Mouse (Mus musculus) c-Kit-positive CD71-positive TER-119-positive erythroid progenitor cells, embryonic 14.5 days (primary cell): Measurements from ENCODE around the gene Evi5.

ENCODE experiments used
- DNase-seq: peaks from one replicate; pipeline ENCODE4 v3.0.0-alpha.2; 2013; ENCODE audit warnings: low spot score

The Evi5 gene

DNA sequence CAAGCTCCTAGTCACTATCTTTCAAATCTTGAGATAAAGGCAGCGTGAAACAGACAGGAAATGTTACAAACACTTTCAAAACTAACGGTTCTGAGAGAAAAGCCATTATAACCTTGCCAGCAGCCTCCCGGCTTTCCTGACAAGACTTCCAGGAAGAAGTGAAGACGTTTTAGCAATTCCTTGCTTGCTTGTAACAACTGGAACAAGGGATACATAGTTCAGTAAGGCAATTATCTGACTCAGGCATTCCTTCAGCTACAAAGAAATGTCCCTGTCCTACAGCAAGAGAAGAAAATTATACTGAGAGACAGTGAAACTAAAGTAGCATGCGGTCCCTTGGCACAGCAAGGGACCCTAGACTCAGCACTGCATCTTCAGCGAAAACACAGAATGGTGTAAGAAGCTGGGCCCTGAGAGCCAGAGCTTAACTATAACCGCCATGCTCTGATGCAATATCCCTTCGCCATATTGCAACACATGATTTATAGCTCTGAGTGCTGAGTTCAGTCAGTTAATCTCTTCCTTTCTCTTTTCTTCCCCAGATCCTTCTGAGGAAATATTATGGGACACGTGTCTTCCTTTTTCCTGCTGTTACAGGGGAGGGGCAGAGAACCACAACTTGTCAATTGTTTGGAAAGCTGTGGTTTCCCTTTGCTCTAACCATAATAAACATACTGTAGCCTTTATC is 125.5 kb downstream of the Evi5 start:
- no peak for DNase-seq

DNA sequence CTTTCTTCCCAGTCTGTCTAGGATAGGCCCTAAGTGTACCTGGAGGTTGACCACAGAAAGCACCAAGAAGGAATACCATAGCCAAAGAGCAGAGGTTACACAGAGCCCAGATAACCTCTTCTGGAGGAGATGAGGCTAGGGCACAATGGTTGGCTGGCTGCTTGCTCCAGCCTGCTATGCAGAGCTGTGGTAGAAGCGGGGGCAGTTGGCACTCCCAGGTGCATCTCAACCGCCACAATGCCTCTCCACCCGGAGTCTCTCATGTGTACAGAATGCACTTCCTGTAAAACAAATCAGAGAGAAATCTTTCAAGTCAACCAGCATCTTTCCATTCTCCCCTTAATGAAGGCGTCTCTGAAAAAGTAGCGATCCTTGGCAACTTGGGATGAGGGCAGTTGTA is 135.9 kb downstream of the Evi5 start:
- DNase-seq = no peak

DNA sequence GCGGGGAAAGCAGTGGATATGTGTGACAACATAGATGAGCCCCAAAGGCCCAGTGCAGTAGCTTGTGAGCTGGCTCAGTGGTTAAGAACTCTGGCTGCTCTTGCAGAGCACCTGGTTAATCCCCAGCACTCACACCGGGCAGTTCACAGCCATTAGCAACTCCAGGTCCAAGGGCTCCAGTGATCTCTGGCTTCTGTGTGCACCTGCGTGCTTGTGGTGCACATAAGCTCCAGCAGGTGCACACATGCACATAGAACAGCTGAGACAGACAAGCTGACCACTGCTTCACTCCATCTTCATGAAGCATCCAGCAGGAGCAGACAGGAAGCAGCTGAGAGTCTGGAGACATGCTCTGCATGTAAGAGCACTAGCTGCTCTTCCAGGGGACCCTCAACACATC is 136.6 kb downstream of the Evi5 start:
- no peak for DNase-seq

DNA sequence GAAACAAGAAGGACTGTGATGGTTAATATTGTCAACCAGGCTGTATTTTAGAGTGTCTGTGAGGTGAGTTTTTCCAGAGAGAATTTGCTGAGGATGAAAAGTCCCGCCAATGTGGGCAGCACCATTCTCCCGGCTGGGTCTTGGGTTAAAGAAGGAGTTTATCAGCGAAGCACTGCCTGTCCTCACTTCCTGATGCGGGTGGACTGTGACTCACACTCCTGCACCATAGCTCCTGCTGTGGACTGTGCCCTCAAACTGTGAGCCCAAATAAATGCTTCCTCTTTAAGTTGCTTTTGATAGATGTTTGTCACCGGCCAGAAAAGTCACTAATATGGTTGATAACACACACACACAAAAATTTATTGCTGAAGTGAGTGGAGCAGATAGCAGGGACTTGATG is 138.7 kb downstream of the Evi5 start:
- no peak for DNase-seq

DNA sequence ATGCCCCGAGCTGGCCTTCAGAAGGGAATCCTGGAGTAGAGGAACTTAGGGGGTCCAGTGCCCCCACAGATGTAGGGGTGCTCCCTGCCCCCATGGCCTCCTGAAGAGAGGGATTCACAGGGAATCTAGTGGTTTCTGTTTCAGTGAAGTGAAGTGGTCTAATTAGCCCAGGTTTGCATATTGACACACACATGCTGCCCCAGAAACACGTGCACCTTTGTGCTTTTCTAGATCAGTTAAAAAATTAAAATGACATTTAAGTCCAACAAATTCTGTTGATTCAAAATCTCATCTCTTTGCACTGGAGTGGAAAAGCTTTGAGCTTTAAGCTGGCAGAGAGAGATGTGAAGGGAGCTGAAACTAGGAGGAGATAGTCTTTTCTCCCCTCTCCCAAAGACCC is 143.1 kb downstream of the Evi5 start:
- DNase-seq = no peak

DNA sequence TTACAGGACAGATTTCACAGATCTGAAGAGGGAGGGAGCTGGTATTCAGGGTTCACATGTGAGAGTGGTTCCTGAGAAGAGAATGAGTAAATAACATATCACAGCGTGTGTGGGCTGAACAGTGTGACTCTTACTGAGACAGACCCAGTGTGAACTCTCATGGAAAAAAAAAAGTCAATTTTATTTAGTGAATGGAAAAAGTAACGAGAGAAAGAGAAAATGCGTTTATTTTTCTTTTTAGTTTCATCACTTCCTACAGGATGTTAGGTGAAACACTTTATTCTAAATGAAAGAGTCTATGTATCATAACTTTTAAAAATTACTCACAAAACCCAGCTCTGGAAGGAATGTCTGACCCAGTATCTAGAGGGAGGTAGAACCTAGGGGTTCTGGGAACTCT is 143.5 kb downstream of the Evi5 start:
- no peak for DNase-seq

DNA sequence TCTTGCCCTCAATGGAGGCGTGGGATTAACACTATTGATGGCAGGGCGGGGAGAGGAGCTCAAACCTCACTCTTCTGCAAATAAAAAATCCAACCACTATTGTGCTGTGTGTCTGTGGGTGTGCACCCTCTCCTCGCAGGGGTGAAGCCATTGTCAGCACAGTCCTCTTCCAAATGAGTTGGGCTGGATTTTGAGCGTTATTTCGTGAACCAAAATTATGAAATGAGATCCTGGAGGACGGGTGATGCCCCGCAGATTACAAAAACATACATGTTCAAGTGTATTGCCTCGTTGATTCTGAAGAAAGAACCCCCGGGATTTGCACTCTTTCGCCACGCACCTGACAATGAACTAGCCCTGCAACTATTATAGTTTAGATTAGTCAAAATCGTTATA is 147.9 kb downstream of the Evi5 start:
- no peak for DNase-seq

DNA sequence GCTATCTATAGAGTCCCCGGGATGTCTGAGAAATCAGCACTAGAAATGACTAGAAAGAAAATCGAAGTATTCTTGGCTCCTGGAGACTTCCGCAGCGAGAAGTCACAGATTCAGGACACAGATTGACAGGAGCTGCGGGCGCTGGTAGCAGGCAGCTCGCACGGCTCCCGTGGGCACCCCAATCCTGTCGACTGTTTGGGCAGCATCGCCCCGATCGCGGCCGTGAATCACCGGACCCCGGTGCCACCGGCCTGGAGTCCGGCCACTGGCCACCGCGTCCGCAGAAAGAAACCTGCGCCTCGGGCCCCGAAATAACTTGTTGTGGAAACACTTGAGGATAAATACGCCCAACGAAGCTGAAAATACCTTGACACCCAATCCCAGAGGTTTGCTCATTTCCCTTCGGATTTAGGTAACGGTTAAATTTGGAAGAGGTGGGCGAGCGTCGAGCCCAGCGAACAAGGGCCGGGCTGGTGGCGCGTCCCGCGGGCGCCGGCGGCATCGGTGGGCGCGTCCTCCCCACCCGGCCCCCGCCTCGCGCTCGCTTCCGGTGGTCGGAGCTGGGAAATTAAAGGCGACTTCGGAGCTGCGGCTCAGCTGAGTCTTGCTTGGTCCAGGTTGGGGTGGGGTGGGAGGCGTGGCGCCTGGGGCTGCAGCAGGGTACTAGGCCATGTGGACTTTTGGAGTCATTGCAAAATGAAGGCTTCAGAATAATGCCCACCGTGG is 148.5 kb downstream of the Evi5 start:
- DNase-seq = no peak

DNA sequence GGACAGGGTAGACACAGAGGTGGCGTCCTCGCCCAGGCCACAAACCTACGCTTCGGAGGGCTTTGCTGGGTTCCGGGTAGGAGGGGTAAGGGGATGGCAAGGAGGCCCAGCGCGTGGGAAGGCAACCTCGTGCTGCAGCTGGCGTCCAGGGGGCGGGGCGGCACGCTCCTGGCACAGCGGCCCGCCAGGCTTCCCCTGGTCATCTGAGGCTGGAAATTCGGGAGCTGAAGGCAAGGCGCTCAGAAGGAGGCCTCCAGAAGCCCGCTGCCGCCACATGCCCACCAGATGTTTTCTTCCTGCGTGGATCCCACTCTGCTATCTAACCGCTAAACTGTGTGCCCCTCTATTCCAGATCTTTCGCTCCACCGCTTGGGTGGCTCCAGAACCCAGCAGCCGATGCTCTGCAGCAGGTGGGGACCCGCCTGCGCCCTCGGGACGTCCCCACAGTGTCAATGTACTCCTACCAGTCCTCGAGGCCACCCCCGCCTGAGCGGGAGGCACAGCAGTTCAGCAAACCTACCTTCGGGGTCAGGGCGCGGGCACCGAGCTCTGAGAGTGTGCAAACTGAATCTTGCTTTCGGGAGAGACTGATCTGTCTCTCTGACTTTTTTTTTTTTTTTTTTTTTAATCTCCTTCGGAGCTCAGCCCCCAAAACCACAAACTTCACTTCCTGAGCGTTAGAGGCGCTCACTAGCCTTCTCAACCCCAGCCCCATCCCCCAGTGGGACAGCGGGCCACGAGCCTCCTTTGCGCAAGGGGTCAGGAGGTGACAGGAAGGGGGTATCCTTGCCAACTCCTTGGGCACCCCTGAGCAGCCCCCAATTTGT is 149.3 kb downstream of the Evi5 start, which contains the start of gene Gfi1:
Gene Gfi1, minus strand, starts transcription at position 602 of the 827 bp plus-strand sequence.
- DNase-seq = no peak

DNA sequence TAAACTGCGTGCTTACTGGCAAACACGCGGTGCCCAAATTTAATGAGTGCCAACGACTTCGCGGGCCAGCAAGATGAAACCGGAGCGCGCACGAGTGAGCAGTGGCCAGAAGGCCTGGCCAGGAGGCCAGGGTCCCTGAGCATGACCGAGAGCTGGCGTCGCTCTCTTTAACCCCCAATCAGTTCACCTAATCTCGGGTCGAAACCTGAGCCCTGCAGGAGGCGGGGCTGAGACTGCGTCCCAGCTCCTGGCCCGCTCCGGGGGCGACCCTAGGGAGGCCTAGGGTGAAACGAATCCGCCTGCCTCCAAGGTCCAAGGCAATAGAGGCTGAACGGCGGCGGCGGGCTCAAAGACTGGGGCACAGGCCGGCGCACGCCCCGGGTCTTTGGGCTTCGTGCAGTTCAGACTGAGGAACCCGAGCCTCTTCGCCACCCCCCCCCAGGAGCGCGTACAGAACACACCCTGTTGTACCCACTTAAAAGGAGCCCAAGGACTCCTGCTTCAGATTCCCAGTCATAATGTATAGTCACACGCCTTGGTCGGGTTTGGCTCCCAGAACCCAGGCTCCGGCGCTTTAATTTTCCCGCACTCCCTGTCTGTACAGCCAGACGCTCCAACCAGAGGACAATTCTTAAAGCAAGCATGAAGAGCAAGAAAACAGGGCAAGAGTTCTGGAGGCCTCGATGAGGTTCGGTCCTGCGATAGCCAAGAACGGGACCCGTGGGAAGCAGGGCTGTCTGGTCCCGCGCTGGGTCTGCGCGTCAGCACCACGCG is 150.1 kb downstream of the Evi5 start:
- DNase-seq = no peak

DNA sequence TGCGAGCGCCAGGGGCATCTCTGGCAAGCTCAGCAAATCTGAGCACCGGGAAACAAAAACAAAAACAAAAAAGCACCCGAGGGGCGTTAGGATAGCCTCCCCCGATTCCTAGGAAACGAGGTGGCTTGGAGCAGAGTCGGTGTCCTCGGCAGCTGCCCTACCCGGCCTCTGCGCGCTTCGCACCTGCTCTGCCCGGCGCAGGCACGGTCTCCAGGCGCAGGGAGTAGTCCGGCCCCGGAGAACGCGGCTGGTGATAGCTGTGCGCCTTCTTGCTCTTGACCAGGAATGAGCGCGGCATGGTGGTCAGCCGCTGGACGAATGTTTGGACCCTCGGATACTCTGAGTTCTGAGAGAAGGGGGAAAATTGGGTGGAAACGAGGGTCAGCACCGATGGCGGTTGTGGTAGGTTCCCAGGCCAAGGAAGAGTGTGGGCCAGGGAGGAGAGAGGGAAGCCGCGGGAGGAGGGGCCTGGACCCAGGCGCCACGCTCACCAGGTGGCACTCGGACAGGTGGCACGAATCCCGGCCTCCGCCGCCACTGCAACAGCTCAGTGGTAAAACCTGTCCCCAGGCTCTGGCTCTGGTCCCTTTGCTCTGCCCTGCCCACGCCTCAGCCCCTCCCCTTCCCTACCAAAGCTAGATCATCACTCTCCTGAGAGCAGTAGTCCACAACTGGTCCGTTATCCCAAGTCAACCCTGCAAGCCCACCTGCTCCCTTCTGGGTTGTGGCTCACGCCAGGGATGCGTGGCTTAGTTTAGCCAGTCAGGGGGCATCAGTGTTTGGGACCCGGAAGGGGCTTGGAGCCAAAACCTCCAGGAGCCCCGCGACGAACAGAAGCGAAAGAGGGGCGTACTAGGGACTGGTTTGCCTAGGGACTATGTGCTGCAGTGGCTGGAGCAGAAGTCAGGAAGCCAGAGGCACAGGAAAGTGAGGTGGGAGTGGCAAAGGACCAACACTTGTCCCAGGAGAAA is 151.1 kb downstream of the Evi5 start:
- no peak for DNase-seq

DNA sequence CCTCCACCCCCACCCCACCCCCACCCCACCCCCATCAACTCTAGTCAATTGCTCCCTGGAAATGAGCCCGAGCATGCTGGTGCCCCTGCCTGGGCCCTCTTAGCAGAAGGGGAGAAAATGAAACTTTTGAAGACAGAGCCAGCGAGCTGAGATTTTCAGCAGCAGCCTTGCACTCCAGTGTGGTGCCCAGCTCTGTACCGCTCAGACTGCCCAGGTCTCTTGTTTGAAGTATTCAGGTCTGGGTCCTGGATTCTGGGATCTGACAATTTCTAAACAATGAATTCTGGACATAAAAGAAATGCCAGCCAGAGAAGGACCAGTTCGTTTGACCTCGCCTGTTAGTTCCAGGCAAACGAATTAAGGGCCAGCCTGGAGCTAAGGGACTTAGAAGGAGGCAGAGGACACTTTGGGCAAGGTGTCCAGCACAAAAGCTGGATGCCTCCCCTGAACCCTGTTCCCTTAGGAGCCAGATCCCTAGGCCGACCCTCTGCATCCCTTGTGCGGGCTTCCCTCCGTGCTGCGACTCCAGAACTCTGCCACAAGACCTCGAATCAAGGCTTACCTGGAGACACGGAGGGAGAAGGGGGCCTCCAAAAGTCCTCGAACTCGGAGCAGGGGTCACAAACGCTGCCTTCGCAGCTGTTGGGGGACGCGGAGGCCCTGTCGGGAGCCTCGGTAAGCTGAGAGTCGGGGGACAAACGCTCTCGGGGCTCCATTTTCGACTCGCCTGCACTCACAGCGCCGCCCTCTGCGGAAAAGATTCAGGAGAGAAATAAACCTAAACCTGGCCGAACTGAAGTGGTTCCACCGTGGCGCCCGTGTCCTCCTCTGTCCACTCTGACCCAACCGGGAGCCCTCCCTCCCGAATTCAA is 152.0 kb downstream of the Evi5 start:
- DNase-seq = no peak

DNA sequence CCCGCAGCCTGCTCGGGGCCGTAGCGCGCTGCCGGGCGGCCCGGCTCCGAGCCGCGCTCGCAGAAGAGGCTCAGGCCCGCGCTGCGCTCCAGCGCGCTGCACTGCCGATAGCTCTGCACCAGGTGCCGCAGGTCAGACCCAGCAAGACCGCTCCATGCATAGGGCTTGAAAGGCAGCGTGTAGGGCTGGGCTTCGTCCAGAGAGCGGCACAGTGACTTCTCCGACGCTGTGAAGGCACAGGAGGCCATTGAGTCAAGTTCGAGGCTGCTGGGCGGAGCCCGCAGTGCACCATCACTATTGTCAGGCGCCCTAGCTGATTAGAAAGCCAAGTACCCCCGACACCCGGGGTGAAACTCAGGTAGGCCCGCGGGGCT is 153.3 kb downstream of the Evi5 start:
- DNase-seq = no peak

DNA sequence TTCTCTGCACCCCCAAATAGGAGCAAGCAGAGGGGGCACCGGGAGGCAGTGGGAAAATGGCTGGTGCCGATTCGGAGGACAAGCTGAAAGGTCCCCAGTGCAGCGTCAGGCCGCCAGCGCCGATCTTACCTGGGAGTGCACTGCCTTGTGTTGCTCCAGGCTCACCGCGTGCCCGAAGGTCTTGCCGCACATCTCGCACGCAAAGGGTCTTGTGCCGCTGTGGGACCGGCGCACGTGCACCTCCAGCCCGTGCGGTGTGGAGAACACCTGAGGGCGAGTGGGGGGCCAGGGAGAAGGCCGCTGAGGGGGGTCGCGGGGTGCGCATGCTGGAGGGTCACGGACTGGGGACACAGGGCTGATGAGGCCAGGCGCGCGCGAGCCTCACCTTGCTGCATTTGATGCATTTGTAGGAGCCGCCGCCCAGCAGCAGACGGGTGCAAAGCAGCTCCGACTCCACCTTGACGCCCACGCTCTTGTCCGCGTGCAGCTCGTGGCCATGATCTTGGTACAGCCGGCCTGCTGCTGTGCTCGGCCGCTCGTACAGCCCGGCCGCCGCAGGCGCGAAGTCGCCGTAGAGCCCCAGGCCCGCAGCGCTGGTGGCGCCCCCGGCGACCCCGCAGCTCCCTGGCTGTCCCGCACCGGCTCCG is 153.8 kb downstream of the Evi5 start:
- DNase-seq = no peak

DNA sequence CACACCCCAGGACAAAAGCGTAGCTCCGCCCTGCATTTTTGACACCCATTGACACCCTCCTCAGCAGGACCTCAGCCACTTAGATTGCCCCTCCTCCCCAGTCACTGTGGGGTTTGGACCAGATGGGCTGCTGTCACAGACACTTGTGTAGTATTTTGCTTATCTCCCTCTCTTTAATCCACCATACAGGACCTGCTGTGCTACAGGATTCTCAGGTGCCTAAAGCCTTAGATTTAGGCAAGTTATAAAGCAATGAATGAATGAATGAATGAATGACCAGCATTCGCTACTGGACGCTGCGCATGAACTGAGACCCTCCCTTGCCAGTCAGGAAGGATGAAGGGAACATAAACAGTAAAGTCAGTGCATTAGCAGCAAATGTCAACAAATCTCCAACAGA is 154.4 kb downstream of the Evi5 start:
- DNase-seq = no peak

DNA sequence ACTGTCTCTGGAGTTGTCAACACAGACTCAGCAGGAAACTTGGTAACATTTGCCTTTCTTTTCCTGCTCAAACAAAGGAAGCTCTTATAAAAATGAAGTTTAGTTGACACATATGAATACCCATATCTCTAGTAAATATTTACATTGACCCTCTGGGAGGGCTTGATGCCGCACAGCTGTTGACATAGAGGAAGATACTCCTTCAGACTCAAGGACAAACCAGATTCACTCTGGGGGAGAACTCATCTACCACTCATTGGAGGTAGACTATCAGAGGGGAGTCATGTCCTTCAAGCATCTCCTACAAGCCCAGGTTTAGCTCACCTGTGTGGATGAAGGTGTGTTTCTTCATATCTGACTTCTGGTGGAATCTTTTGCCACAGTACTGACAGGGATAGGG is 155.1 kb downstream of the Evi5 start:
- DNase-seq = no peak

DNA sequence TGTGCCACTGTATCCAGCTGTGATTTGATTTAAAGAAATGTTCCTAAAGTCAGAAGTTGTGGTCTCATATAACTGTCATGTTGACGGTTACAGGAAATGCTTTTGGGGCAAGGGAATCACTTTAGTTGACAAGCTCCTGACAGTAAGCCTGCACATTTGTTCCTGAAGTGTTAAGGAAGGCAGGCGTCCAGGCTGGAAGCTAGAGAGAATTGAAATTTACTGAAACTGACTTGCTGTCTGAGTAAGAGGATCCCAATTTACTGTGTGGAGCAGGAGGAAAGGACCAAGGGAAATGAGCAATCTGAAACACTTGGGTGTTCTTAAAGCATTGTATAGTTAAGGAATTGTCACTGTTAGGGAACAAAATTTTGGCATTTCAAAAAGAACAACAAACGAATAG is 155.7 kb downstream of the Evi5 start:
- DNase-seq = no peak

DNA sequence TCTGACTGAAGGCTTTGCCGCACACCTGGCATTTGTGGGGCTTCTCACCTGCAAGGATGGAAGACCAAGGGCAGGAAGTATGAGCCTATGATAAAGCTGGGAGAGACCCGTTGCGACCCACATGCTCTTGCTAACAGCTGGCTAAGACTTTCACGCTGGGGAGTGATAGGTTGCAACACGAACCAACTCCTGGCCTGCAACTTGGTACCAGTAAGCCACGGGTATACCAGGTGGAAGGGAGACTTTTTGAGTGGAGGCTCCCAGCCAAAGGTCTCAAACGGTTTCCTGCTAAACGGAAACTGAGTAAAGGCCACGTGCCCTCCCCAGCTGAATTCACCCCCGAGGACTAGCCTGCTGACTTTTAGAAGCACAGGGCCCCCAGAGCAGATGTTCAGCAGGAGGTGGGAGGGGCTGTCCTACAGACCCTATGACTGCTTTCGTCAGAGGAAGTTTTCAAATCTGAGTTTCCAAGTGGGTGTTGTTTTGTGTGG is 157.0 kb downstream of the Evi5 start:
- DNase-seq = no peak

DNA sequence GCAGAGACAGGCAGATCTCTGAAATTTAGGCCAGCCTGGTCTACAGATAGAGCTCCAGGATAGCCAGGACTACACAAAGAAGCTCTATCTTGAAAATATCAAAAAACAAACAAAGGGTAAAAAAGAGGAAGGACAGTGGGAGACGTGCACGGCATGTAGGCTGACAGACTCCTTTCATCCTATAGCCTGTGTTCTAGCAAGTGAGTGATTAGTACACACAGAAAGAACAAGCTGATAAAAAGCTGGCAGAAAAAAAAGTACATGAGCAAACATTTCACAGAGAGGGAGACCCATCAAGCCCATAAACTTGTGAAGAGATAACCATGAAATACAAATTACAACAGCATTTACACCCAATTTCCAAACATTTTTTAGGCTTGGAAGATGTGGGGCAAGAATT is 163.2 kb downstream of the Evi5 start:
- no peak for DNase-seq
